Mouse (Mus musculus) v-Abl transformed pro-B cells (cell line): ENCODE results near the gene Pakap.

Experiments
- in situ Hi-C, 2 experiments: fragments of 400-800 bp; cut with MboI; formaldehyde crosslinking; loops; one replicate each; pipeline ENCODE4 v1.15.1; 2025; ENCODE audit not compliant: unreplicated experiment in 2 of 2

The Pakap gene

GRCm38 (mm10) chr4:57666101-57666500 lies 98.1 kb downstream of the Pakap start:
- in situ Hi-C loops = loop anchor here (10.0 to 25.0 kb wide), 2 partner anchors 571 to 579 kb away; no protein-coding TSS in a partner anchor

DNA sequence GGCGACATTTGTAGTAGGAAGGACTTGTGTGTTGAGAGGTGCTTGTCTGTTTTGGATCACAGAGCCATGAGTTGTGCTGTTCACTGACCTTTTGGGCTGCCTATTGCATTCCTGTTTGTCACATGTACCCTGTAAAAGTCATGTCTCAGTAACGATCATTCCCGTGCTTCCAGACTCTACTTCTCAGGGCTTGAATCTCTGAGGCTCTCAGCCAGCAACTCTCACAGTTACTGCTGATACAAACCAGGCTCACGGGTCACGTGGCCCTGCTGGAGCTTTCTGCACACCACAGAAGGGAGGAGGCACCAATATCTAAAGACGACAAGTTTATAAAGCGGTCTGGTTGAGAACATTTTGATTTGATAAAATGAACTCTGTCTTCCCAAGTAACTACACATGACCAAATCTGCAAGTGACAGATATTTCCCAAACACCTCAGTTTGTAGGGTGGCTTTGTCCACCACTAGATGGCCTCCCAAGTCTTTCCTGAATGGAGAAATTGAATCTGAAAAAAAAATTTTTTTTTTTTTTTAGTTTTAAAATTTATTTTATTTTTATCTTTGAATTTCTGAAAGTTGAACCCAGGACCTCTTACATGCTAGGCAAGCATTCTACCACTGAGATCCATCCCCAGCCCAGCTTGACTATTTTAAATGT lies 103.0 kb downstream of the Pakap start:
- in situ Hi-C loops = loop anchor here (5.0 to 25.0 kb wide), 6 partner anchors 51 to 566 kb away; no protein-coding TSS in a partner anchor

GRCm38 (mm10) chr4:57672541-57672940 lies 104.6 kb downstream of the Pakap start:
- in situ Hi-C loops = loop anchor here (5.0 to 25.0 kb wide), 6 partner anchors 50 to 565 kb away; no protein-coding TSS in a partner anchor

GRCm38 (mm10) chr4:57672996-57673906 lies 105.3 kb downstream of the Pakap start:
- in situ Hi-C loops = loop anchor here (5.0 to 25.0 kb wide), 6 partner anchors 49 to 564 kb away; no protein-coding TSS in a partner anchor

DNA sequence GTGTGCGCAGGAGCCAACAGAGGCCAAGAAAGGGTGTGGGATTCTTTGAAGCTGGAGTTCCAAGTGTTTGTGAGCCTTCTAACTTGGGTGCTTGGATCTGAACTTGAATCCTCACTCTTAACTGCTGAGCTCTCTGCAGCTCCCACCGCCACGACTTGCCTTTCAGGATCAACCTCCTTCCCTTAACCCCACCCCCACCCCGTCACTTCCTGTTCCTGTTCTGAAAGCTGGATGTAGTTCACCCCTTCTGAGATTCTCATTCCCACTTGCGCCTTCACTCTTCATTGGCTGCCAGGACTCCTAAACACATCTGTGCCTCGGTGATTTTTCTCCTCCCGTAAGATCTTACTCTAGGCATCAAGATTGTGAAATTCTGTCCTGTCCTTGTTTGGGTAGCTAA lies 106.4 kb downstream of the Pakap start:
- in situ Hi-C loops = loop anchor here (5.0 to 25.0 kb wide), 6 partner anchors 48 to 563 kb away; no protein-coding TSS in a partner anchor

DNA sequence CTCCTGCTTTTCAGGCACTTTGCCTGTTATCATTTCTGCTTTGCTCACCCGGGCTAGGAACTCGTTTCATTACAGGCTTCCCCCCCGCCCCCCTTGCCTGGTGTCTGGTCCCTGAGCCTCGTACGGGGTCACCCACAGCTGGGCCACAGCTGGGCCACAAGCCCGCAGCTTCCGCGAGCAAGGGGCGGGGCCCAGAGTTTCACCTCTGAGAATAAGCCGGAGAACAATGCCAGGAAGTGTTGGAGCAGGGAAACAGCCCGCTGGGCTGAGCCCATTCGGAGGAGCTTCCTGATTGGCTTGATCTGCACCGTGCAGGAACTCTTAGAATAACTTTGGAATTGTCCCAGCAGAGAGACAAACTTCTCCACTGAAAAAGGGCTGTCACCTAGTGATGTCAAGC lies 107.4 kb downstream of the Pakap start:
- in situ Hi-C loops = loop anchor here (5.0 to 25.0 kb wide), 3 partner anchors 47 to 613 kb away; no protein-coding TSS in a partner anchor

GRCm38 (mm10) chr4:57677916-57678315 lies 109.9 kb downstream of the Pakap start:
- in situ Hi-C loops = loop anchor here (5.0 to 25.0 kb wide), 3 partner anchors 44 to 616 kb away; no protein-coding TSS in a partner anchor

DNA sequence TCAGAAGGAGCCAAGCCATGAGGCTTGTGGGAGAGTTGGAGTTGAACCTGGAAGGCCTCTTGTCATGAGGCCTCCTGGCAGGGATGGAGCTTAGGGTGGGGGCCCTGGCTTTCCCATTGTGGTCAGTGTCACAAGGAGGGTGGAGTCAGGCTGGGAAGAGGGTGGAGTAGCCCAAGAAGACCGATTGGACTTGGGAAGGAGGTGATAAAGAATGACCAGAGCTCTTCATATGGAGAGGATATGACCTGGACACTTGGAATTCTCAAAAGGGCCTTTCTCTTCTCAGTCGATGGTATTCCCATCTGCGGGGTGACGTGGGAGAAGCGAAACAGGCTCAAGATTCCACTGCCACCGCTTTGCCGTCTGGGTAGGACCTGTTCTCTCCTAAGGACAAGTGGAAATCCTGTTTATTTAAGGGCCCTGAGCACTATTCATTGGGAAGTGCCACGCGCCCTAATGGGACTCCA lies 111.0 kb downstream of the Pakap start:
- in situ Hi-C loops = loop anchor here (5.0 to 25.0 kb wide), 3 partner anchors 43 to 617 kb away; no protein-coding TSS in a partner anchor

- in situ Hi-C loops = loop anchor here in 1 of 2 experiments (25.0 kb wide), 1 partner anchor 618 kb away; no protein-coding TSS in a partner anchor
These were observed 112.2 kb downstream of the Pakap start for GRCm38 (mm10) chr4:57680186-57680585.

- in situ Hi-C loops = loop anchor here in 1 of 2 experiments (25.0 kb wide), 1 partner anchor 619 kb away; no protein-coding TSS in a partner anchor
These were observed 113.5 kb downstream of the Pakap start for GRCm38 (mm10) chr4:57681511-57681910.

DNA sequence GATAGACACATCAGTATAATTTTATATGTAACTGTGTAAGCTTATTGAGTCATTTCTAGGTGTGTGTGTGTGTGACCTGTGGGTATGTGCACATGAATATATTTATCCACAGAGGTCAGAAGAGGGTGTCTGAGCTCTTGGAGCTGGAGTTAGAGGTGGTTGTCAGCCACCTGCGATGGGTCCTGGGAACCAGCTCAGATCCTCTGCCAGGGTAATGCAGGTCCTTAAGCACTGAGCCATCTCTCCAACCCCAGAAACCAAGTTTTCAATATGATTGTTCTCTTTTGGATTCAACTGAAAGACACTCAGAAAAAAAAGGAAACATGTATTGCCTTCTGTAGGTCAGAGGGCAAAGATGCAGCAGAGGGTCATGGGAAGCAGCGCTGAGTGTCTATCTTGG lies 114.4 kb downstream of the Pakap start:
- in situ Hi-C loops = loop anchor here in 1 of 2 experiments (25.0 kb wide), 1 partner anchor 620 kb away; no protein-coding TSS in a partner anchor

GRCm38 (mm10) chr4:57682944-57683343 lies 115.0 kb downstream of the Pakap start:
- in situ Hi-C loops = loop anchor here in 1 of 2 experiments (25.0 kb wide), 1 partner anchor 621 kb away; no protein-coding TSS in a partner anchor

GRCm38 (mm10) chr4:57684676-57685215 lies 116.8 kb downstream of the Pakap start:
- in situ Hi-C loops = loop anchor here in 1 of 2 experiments (25.0 kb wide), 1 partner anchor 622 kb away; no protein-coding TSS in a partner anchor

DNA sequence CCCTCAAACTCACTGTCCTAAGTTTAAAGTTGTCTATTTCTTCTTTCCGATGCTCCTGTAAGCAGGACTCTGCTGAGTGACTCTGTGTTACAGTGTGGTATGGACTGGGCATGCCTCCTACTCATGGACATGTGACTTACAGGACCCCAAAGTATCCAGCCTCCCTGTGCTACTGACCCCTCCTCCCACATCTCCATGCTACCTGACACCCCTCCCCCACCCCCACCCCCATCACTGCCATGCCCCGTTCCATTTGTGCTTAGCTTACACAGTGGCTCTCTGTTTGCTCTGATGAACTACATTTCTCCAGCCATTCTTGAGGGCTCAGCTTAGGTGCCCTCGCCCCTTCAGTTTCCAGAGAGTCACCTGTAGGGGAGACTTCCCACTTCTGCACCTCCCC lies 118.8 kb downstream of the Pakap start:
- in situ Hi-C loops = loop anchor here in 1 of 2 experiments (25.0 kb wide), 1 partner anchor 624 kb away; no protein-coding TSS in a partner anchor

GRCm38 (mm10) chr4:57687583-57687982 lies 119.6 kb downstream of the Pakap start:
- in situ Hi-C loops = loop anchor here in 1 of 2 experiments (25.0 kb wide), 1 partner anchor 625 kb away; no protein-coding TSS in a partner anchor

DNA sequence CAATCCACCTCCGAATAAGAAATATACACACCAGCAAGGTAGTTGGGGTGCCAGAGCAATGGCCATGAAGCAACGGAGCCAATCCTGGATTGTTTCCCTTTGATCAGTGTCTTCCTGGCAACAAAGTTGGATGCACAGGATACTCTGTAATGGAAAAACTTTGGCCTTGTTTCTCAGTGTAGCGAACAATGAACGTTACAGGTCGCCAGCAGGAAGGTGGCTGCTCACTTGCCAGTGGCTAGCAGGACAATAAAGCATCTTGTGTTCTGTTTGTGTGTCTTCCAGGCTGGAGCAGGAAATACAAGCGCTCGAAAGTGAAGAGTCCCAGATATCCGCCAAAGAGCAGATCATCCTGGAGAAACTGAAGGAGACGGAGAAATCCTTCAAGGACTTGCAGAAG lies 120.2 kb downstream of the Pakap start:
- in situ Hi-C loops = loop anchor here in 1 of 2 experiments (25.0 kb wide), 1 partner anchor 626 kb away; no protein-coding TSS in a partner anchor

GRCm38 (mm10) chr4:57690001-57690400 lies 122.0 kb downstream of the Pakap start:
- in situ Hi-C loops = loop anchor here in 1 of 2 experiments (25.0 kb wide), 1 partner anchor 628 kb away; no protein-coding TSS in a partner anchor

- in situ Hi-C loops = loop anchor here in 1 of 2 experiments (25.0 kb wide), 1 partner anchor 629 kb away; no protein-coding TSS in a partner anchor
These were observed 122.8 kb downstream of the Pakap start for GRCm38 (mm10) chr4:57690805-57691204.

DNA sequence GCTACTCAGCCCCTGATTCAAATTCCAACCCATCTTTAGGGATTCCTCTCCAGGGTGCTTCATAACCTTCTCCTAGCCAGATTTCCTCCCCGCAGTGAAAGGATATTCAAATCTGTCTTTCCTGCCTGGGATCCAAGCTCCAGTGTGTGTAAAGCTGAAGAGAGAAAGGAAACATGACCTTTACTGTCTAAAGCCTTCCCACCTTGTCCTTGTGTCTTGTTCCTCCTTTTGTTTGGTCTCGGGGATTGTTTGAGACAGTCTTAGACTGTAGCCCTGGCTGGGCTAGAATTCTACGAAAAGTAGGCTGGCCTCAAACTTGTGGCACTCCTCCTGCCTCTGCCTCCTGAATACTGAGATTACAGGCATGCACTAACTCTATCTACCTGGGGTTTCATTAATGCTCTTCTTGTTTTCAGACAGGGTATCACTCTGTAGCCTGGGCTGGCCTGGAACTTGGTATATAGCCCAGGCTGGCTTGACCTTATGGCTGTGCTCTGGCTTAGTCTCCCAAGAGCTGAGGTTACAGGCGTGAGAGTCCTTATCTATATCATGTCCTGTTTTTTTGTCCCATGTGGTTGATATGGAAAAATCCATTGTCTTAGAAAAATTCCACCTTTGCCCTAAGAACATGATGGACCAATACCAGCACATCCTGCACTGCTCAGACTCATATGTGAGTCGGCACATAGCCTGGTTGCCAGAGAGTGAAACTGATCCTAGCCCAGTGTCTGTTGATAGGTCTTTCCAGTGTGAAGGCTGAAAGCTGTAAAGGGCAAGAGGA lies 126.6 kb downstream of the Pakap start:
- in situ Hi-C loops = loop anchor here in 1 of 2 experiments (25.0 kb wide), 1 partner anchor 632 kb away; no protein-coding TSS in a partner anchor
